Comparison of ENCODE assay signal across 28 mouse cellular contexts in the genomic region with DNA sequence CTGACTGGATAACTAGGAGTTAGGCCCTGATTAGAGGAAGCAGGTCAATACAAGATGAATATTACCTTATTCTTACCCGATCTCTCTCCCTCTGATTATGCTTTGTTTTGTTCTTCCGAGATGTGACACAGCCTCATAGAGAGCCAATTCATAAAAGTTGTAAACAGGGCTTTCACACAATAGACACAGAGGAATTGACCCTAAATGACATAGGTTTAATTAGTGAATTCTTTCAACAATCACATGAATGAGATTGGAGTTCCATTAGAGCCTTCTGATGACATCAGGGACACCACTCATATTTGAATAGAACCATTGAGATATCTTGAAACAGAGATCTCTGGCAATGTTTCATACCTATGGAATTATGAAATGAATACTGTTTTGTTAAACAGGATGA.
"Had no signal": no experiment of that assay in that cellular context is flagged by ENCODE, and none has a peak within 500 bp of the region (broad histone marks: within the 10 kb centered on the region; RNA-seq: fewer than 3 reads in every experiment).

No protein-coding gene starts in this region.

- H3K4me1 ChIP-seq: heart, embryonic 13.5 days; heart, embryonic 15.5 days; hindbrain, embryonic 13.5 days; hindbrain, embryonic 15.5 days; kidney, embryonic 15.5 days; limb, embryonic 13.5 days; limb, embryonic 15.5 days; liver, embryonic 12.5 days had no signal

- H3K27me3 ChIP-seq: heart, embryonic 13.5 days; heart, embryonic 15.5 days; hindbrain, embryonic 13.5 days; hindbrain, embryonic 15.5 days; kidney, embryonic 15.5 days; limb, embryonic 13.5 days; limb, embryonic 15.5 days; liver, embryonic 12.5 days had no signal

- H3K4me3 ChIP-seq: heart, adult 2 months; heart, embryonic 13.5 days; heart, embryonic 15.5 days; hindbrain, embryonic 13.5 days; hindbrain, embryonic 15.5 days; kidney, embryonic 15.5 days; left cerebral cortex, adult 2 months; limb, embryonic 13.5 days; limb, embryonic 15.5 days; liver, embryonic 12.5 days had no signal

- H3K36me3 ChIP-seq: heart, embryonic 13.5 days; heart, embryonic 15.5 days; hindbrain, embryonic 13.5 days; hindbrain, embryonic 15.5 days; kidney, embryonic 15.5 days; limb, embryonic 13.5 days; limb, embryonic 15.5 days; liver, embryonic 12.5 days had no signal

- ATAC-seq: hindbrain, postnatal 0 days; intestine, embryonic 16.5 days; liver, embryonic 12.5 days had no signal

- H3K4me2 ChIP-seq: heart, embryonic 11.5 days; heart, embryonic 13.5 days; heart, embryonic 15.5 days; hindbrain, embryonic 13.5 days; hindbrain, embryonic 15.5 days; kidney, embryonic 15.5 days; limb, embryonic 13.5 days; limb, embryonic 15.5 days; liver, embryonic 12.5 days had no signal

- H3K9me3 ChIP-seq: heart, embryonic 13.5 days; heart, embryonic 15.5 days; hindbrain, embryonic 13.5 days; hindbrain, embryonic 15.5 days; kidney, embryonic 15.5 days; limb, embryonic 13.5 days; limb, embryonic 15.5 days; liver, embryonic 12.5 days had no signal

- DNase-seq: gastrocnemius, postnatal 14 days; gastrocnemius, postnatal 36 days; heart, adult 11 months; heart, adult 2 months; heart, postnatal 14 days; heart, postnatal 36 days; kidney, adult 11 months; kidney, adult 2 months; kidney, adult 9 months; kidney, postnatal 10 days; kidney, postnatal 25 days; kidney, postnatal 4 days; layer of hippocampus, adult 9-11 months; layer of hippocampus, postnatal 36 days; left cerebral cortex, postnatal 4 days had no signal

- H3K27ac ChIP-seq: heart, adult 2 months; heart, embryonic 13.5 days; heart, embryonic 15.5 days; hindbrain, embryonic 13.5 days; hindbrain, embryonic 15.5 days; hindbrain, postnatal 0 days; kidney, embryonic 15.5 days; left cerebral cortex, adult 2 months; limb, embryonic 13.5 days; limb, embryonic 15.5 days; liver, embryonic 12.5 days; liver, embryonic 14.5 days had no signal

- H3K9ac ChIP-seq: heart, embryonic 13.5 days; heart, embryonic 15.5 days; hindbrain, embryonic 13.5 days; hindbrain, embryonic 15.5 days; kidney, embryonic 15.5 days; limb, embryonic 13.5 days; limb, embryonic 15.5 days; liver, embryonic 12.5 days; liver, embryonic 14.5 days had no signal
